Mouse (Mus musculus) ES-CJ7 (cell line): Measurements from ENCODE around the gene Iapp.
"Not testable (repeated sequence)": the region's sequence is repeated elsewhere in the genome, so short reads cannot be mapped to it uniquely, and the experiment has no call there.

Experiments used
- DNase-seq: peaks from one replicate; pipeline ENCODE4 v3.0.0; 2011; ENCODE audit warnings: low read depth, low spot score

Iapp gene

GRCm38 (mm10) chr6:142298098-142298497 is at the start of gene Iapp:
Iapp (plus strand) TSS chr6:142298423.
- peak; percentile 11 for DNase-seq

- DNase-seq: not testable (repeated sequence)
Observed at GRCm38 (mm10) chr6:142250738-142251307, 47.4 kb upstream of the Iapp start.

GRCm38 (mm10) chr6:142275721-142276442 is 22.3 kb upstream of the Iapp start:
- DNase-seq: no peak

GRCm38 (mm10) chr6:142289413-142290118 is 8.7 kb upstream of the Iapp start:
- no peak for DNase-seq

- DNase-seq: no peak
Observed at GRCm38 (mm10) chr6:142305076-142305475, 6.9 kb downstream of the Iapp start.

- no peak for DNase-seq
Observed at GRCm38 (mm10) chr6:142314285-142314684, 16.1 kb downstream of the Iapp start.

GRCm38 (mm10) chr6:142317106-142317505 is 18.9 kb downstream of the Iapp start:
- no peak for DNase-seq

- no peak for DNase-seq
Observed at GRCm38 (mm10) chr6:142322881-142323280, 24.7 kb downstream of the Iapp start, which contains the start of gene Slco1a5. Slco1a5 (minus strand) TSS chr6:142322981.

- DNase-seq: no peak
Observed at GRCm38 (mm10) chr6:142326598-142326997, 28.4 kb downstream of the Iapp start.

GRCm38 (mm10) chr6:142329201-142329600 is 31.0 kb downstream of the Iapp start:
- DNase-seq: no peak

- DNase-seq: no peak
Observed at GRCm38 (mm10) chr6:142338961-142339360, 40.7 kb downstream of the Iapp start.

GRCm38 (mm10) chr6:142339576-142339975 is 41.4 kb downstream of the Iapp start:
- no peak for DNase-seq

- peak; percentile 64 for DNase-seq
Observed at GRCm38 (mm10) chr6:142343561-142343960, 45.3 kb downstream of the Iapp start.

GRCm38 (mm10) chr6:142345440-142346038 is 47.3 kb downstream of the Iapp start, which contains the start of gene Pyroxd1:
Pyroxd1 (plus strand) TSS chr6:142345654.
- DNase-seq: peak; percentile 98

- DNase-seq: no peak
Observed at GRCm38 (mm10) chr6:142346181-142347110, 48.2 kb downstream of the Iapp start.

- DNase-seq: no peak
Observed at GRCm38 (mm10) chr6:142347431-142348385, 49.5 kb downstream of the Iapp start.

GRCm38 (mm10) chr6:142352099-142352498 is 53.9 kb downstream of the Iapp start:
- DNase-seq: not testable (repeated sequence)
